Mouse (Mus musculus): ENCODE data around the gene Olfr1417.

- TF ChIP-seq CTCF (IDR thresholded peaks at IDR 0.05; ENCODE audit: borderline replicate concordance, extremely low read depth, insufficient read depth, insufficient read length) (no peak), POLR2A (IDR thresholded peaks at IDR 0.05; ENCODE audit: borderline replicate concordance, extremely low read depth, insufficient read depth, insufficient read length, poor library complexity, severe bottlenecking) (no peak)
These were observed 53.4 kb downstream of the Olfr1417 start for GRCm38 (mm10) chr19:11785409-11786154.

Data from brain, embryonic 14.5 days (tissue).